Mouse (Mus musculus) erythroid progenitor cell, adult 5-6 weeks (primary cell): ENCODE measurements around the gene Tstd3. TPM values are rescaled to one million over a fixed set of nuclear protein-coding genes. Genes with fewer than 3 reads are reported as not detected.
"Not testable (repeated sequence)": the region's sequence is repeated elsewhere in the genome, so short reads cannot be mapped to it uniquely, and the experiment has no call there.

Experiments
- ATAC-seq: replicated peaks from 2 replicates; pipeline ENCODE4 v1.8.0; 2016; ENCODE audit warnings: moderate number of reproducible peaks, mild to moderate bottlenecking, moderate TSS enrichment, inconsistent platforms; ENCODE audit not compliant: poor library complexity, low FRiP score, severe bottlenecking
- total RNA-seq, 2 experiments: library from RNA; stranded (forward) in 1 of 2; stranded (reverse) in 1 of 2; fragments of 150-400 nt in 1 of 2; fragments of 186-747, 209-891 nt in 1 of 2; gene quantifications; 2 replicates each; pipeline versions ENCODE4 v1.2.3 to v1.2.4; 2015 to 2017; ENCODE audit warnings: low replicate concordance in 2 of 2

The Tstd3 gene
- total RNA-seq, 2 experiments from 2014 or later, result 1.5 to 10.9 TPM

DNA sequence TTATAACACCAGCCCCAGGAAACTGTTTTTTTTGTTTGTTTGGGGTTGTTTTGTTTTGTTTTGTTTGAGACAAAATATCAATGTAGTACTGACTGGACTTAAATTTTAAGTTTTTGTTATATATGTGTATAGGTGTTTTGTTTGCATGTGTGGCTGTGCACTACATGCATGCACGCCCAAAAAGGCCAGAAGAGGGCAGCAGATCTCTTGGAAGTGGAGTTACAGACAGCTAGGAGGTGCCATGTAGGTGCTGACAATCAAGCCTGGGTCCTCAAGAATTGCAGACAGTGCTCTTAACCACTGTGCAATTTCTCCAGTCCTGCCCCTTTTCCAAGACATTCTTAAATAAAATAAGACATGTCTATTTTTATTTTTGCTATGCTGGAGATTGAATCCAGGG is 8.2 kb downstream of the Tstd3 start:
- no peak for ATAC-seq

GRCm38 (mm10) chr4:21755123-21755789 is 11.8 kb downstream of the Tstd3 start:
- ATAC-seq, result peak; percentile 90

DNA sequence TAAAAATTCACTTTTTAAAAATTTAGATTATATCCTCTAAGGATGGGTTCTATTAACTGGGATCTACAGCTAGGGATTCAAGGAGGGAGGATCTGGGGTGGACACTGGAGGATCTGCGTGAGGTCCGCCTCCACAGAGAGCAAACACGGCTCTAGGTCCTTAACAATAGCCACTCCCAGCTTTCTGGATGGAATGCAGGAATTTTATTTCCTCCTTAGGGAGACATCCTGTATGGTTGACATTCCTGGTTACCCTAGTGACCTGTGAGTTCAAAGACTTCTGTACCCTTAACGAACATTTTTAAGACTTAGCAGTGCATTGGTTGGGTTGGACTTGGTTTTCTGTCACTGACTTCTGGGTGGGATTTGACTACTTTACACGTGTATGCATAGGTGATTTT is 21.3 kb downstream of the Tstd3 start:
- ATAC-seq, result no peak

- ATAC-seq, result not testable (repeated sequence)
Observed at GRCm38 (mm10) chr4:21744142-21744541, 22.9 kb downstream of the Tstd3 start.

GRCm38 (mm10) chr4:21739169-21739568 is 27.8 kb downstream of the Tstd3 start:
- ATAC-seq, result no peak

DNA sequence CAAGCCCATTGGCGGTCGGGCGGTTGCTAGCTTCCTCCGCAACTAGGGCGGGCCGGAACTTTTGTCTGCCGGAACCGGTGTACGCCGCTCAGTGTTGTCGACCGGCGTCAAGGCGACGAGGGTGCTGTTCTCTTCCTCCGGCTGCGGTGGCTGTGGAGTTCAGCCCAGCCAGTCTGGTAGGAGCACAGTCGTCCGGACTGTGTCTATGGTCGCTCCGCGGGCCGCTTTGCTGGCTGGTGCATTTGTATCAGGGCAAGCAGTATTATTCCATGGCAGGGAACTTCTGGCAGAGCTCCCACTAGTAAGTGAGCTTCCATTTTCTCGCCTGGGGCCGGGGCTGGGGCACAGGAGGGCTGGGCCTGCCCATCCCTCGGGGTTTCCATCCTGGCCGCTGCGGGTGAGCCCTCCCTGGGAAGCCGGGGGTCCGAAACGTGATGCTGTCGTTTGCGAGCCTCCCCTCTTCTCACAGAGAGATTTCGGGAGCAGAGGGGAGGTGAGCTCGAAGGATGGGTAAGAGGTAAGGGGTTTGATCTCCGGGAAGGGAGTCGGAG is 39.3 kb downstream of the Tstd3 start, which contains the start of gene Ccnc:
Ccnc (plus strand) TSS at position 87 of the 551 bp plus-strand sequence.
- peak; percentile 97 for ATAC-seq

DNA sequence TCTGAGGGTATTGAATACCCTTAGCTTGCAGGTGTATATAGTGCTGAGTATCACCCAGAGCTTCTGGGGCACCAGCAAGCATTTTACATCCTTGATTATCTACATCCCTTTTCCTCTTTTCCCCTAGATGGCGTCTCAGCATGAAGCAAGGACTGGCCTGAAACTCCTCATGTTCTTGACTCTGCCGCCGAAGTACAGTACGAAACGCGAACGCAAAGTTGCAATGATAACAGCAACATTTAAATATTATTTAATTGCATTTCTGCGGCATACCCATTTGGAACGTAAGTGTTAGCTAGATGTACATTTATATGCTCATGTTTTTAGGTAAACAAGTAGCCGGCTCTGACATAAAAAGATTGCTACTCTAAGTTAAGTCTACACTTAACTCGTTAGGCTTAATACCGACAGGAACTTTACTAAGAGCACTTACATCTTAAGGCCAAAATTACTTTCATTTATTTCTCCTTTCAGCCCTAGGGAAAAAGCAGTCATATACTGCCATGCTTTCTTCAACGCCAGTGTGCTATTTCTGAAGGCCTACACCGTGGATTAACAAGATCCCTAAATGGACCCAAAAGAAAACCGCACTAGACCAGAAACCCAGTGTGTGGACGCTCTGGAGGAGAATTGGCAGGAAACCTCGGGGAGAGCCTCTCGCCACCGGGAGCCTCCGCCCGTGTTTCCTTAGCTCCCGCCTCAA is 39.9 kb downstream of the Tstd3 start:
- ATAC-seq, result peak; percentile 83

DNA sequence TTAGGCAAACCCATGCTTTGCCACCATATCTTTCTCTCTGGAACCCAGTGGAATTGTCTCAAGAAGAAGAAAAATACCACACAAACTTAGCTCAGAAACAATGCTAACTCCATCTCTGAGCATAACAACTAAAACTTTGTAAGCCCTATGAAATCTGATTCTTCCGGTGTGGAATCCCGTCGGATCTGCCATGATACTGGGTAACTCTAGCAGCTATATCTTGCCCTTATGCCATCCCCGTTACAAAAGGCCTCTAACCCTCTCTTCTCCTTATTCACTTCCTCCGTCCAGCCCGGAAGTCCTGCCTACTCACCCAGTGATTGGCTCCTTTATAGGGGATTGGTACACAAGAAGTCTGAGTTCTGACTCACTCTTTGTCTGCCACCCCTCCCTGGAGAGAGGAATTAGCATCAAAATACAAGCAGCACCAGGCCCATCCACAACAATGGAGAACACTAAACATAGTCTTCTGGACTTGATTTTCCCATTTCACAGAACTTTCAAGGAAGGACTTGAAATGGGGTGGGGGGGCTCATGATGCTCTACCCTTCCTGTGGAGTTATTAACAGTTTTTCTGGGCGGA is 44.2 kb downstream of the Tstd3 start:
- ATAC-seq, result no peak

DNA sequence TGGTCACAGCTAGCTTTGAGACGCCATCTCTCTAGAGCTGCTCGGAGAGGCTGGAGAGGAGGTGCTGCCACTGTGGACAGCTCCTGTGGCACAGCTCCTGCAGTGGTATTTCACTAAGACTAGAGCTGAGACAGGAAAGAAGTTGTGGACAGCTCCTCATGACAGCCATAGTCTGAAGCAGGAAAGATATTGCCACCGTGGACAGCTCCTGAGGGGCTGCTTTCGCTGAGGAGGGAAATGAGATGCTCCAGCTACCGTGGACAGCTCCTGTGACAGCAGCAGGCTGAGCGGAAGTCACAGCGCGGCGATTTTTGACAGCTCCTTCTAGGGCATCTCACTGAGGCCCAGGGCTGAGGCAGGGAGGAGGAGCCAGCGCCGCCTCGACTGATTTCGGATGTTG is 54.9 kb downstream of the Tstd3 start:
- no peak for ATAC-seq

Other genes with a start within 250 kb of the Tstd3 start
- gene Prdm13, start 81.2 kb downstream of the Tstd3 start, total RNA-seq (2015; ENCODE audit: low replicate concordance), result not detected in 2 replicates
- not detected in 2 replicates for gene Prdm13, start 81.2 kb downstream of the Tstd3 start, total RNA-seq (2017; ENCODE audit: low replicate concordance)
- 24.5 and 28.5 TPM in 2 replicates for gene Ccnc, start 39.5 kb downstream of the Tstd3 start, total RNA-seq (2015; ENCODE audit: low replicate concordance)
- 19.3 and 23.9 TPM in 2 replicates for gene Ccnc, start 39.5 kb downstream of the Tstd3 start, total RNA-seq (2017; ENCODE audit: low replicate concordance)
- gene Usp45, start 56 bp downstream of the Tstd3 start, total RNA-seq (2015; ENCODE audit: low replicate concordance), result 56.6 and 69.2 TPM in 2 replicates
- 40.2 and 46.3 TPM in 2 replicates for gene Usp45, start 56 bp downstream of the Tstd3 start, total RNA-seq (2017; ENCODE audit: low replicate concordance)
- gene Pnisr, start 80.4 kb upstream of the Tstd3 start, total RNA-seq (2015; ENCODE audit: low replicate concordance), result 314 and 393 TPM in 2 replicates
- gene Pnisr, start 80.4 kb upstream of the Tstd3 start, total RNA-seq (2017; ENCODE audit: low replicate concordance), result 251 and 277 TPM in 2 replicates
- 7.1 TPM in 1 of 2 replicates, not detected in the other for gene Coq3, start 112.5 kb upstream of the Tstd3 start, total RNA-seq (2015; ENCODE audit: low replicate concordance)
- 2.7 TPM in 1 of 2 replicates, not detected in the other for gene Coq3, start 112.5 kb upstream of the Tstd3 start, total RNA-seq (2017; ENCODE audit: low replicate concordance)
- gene Faxc, start 164.1 kb upstream of the Tstd3 start, total RNA-seq (2015; ENCODE audit: low replicate concordance), result not detected in 2 replicates
- not detected in 2 replicates for gene Faxc, start 164.1 kb upstream of the Tstd3 start, total RNA-seq (2017; ENCODE audit: low replicate concordance)